Mouse (Mus musculus) midbrain, embryonic 11.5 days (tissue): ENCODE measurements around the gene Ppp2r3a. TPM values are rescaled to one million over a fixed set of nuclear protein-coding genes. Genes with fewer than 3 reads are reported as not detected.

ENCODE experiments used
- ATAC-seq: fragments of 200-750 bp; cut with Nextera tagmentation; 2 replicates; pipeline ENCODE4 v1.8.0; 2017; ENCODE audit warnings: moderate TSS enrichment, moderate library complexity; ENCODE audit not compliant: low FRiP score
- DNase-seq: peaks from one replicate; pipeline ENCODE4 v3.0.0; 2015; ENCODE audit warnings: low spot score; ENCODE audit errors: missing footprints
- H3K27ac ChIP-seq: fragments of 300-500 bp; sonication (generic); 2 replicates; pipeline ENCODE4 v1.5.1; 2014; ENCODE audit warnings: low read depth, low read length
- H3K27me3 ChIP-seq: fragments of 300-500 bp; sonication (generic); 2 replicates; pipeline ENCODE4 v1.6.1; 2014; ENCODE audit warnings: mild to moderate bottlenecking, low read length, moderate library complexity, mixed read lengths; ENCODE audit not compliant: control insufficient read depth, insufficient read depth
- H3K36me3 ChIP-seq: fragments of 300-500 bp; sonication (generic); 2 replicates; pipeline ENCODE4 v1.6.1; 2014; ENCODE audit warnings: mild to moderate bottlenecking, low read length, moderate library complexity, mixed read lengths; ENCODE audit not compliant: control insufficient read depth, insufficient read depth
- H3K4me1 ChIP-seq: fragments of 300-500 bp; sonication (generic); 2 replicates; pipeline ENCODE4 v1.6.1; 2014; ENCODE audit warnings: low read length; ENCODE audit not compliant: control insufficient read depth, insufficient read depth
- H3K4me2 ChIP-seq: fragments of 300-500 bp; sonication (generic); 2 replicates; pipeline ENCODE4 v1.6.1; 2014; ENCODE audit warnings: mild to moderate bottlenecking, moderate library complexity
- H3K4me3 ChIP-seq: fragments of 300-500 bp; sonication (generic); 2 replicates; pipeline ENCODE4 v1.5.1; 2014; ENCODE audit warnings: low read depth, low read length
- H3K9ac ChIP-seq: fragments of 300-500 bp; sonication (generic); 2 replicates; pipeline ENCODE4 v1.6.1; 2014; ENCODE audit warnings: low read length
- H3K9me3 ChIP-seq: fragments of 300-500 bp; sonication (generic); 2 replicates; pipeline ENCODE4 v1.6.1; 2016; ENCODE audit warnings: low read length; ENCODE audit not compliant: control insufficient read depth
- WGBS: fragments of 180-500 bp; shearing (Covaris S2); extraction: QIAGEN DNeasy Blood & Tissue Kit; methylation state at CpG from one replicate; pipeline ENCODE4 v1.1.7; 2014; 5-methylcytosine and 5-hydroxymethylcytosine counted together
- polyA plus RNA-seq: library from polyadenylated mRNA; unstranded; fragments of >200 nt; fragmentation: Nextera tagmentation; extraction: Ambion mirVana; gene quantifications from 2 replicates; pipeline ENCODE4 v1.2.1, GENCODE M21; 2014

Ppp2r3a gene
- polyA plus RNA-seq, 1 experiment from 2014 or later = 15.7 TPM

DNA sequence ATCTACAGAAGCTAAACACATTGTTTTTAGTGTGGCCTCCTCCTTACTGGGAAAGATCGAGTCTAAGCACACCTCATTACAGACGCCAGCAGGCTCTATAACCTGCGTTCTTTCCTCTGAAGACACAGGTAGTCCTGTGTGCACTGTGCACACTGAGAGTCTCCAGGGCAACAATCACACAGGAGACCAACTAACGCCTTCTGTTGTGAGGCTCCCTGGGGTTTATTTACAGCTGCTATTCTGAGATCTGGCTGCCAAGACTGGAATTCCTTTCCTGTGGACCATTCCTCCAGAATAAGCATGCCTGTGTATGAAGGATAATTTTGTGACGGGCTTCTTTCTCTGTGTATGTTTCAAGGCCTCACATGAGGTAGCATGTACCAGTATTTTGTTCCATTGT is 51.0 kb downstream of the Ppp2r3a start:
- Histone ChIP-seq H3K4me3 (no peak overlapping the region), H3K9ac (no peak overlapping the region), H3K27me3 (no peaks in the 10 kb centered on the region), H3K9me3 (no peaks in the 10 kb centered on the region), H3K4me1 (no peaks in the 10 kb centered on the region; the same call in 1 of the 2 replicates), H3K27ac (no peak overlapping the region), H3K36me3 (no peaks in the 10 kb centered on the region), H3K4me2 (no peak overlapping the region)
- DNase-seq (no peak), ATAC-seq (no peak)
- WGBS = 63% methylated on average over 5 of the region's 5 CpGs

DNA sequence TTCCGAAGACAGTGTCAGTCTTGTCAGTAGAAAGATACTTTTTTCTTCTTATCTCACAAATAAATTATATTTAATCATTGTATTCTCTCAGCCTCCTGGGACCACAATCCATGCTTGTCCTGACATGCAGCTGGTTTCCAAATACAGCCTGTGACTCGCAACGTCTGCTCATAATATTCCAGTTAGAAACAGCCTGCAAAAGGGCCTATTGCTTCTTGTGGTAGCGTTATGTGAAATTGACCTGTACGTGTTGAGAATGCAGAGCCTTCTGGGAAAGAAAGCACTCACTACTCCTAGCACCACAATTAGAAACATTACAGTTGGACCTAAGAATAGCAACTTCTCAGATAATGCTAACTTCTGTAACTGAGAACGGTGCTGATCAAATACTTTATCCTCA is 52.8 kb downstream of the Ppp2r3a start:
- Histone ChIP-seq H3K27ac (no peak overlapping the region), H3K36me3 (no peaks in the 10 kb centered on the region), H3K4me2 (no peak overlapping the region), H3K27me3 (no peaks in the 10 kb centered on the region), H3K9ac (no peak overlapping the region), H3K4me3 (no peak overlapping the region), H3K4me1 (no peaks in the 10 kb centered on the region; the same call in 1 of the 2 replicates), H3K9me3 (no peaks in the 10 kb centered on the region)
- WGBS = 85% methylated on average over 6 of the region's 6 CpGs
- ATAC-seq (no peak), DNase-seq (no peak)

DNA sequence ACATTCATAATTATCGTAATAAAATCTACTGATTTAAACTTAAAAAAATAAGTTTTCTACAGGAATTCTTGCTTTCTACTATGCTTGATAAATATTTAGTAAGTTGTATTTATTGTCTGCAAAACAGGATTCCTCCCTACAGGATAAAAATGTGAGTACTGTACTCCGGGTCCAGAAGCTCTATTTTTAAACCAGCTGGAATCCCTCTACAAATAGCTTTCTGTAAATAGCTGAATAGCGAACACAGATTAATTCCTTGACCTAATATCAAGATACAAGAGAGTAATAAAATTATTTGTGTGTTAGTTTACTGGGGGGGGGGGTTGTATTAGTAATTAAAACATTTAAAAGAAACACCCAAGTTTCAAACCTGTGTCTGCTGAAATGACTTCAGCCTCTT is 53.3 kb downstream of the Ppp2r3a start:
- Histone ChIP-seq H3K4me3 (no peak overlapping the region), H3K4me2 (no peak overlapping the region), H3K27me3 (no peaks in the 10 kb centered on the region), H3K9me3 (no peaks in the 10 kb centered on the region), H3K9ac (no peak overlapping the region), H3K27ac (no peak overlapping the region), H3K4me1 (no peaks in the 10 kb centered on the region; the same call in 1 of the 2 replicates), H3K36me3 (no peaks in the 10 kb centered on the region)
- DNase-seq (no peak), ATAC-seq (no peak)
- WGBS = 91% methylated on average over 3 of the region's 3 CpGs

DNA sequence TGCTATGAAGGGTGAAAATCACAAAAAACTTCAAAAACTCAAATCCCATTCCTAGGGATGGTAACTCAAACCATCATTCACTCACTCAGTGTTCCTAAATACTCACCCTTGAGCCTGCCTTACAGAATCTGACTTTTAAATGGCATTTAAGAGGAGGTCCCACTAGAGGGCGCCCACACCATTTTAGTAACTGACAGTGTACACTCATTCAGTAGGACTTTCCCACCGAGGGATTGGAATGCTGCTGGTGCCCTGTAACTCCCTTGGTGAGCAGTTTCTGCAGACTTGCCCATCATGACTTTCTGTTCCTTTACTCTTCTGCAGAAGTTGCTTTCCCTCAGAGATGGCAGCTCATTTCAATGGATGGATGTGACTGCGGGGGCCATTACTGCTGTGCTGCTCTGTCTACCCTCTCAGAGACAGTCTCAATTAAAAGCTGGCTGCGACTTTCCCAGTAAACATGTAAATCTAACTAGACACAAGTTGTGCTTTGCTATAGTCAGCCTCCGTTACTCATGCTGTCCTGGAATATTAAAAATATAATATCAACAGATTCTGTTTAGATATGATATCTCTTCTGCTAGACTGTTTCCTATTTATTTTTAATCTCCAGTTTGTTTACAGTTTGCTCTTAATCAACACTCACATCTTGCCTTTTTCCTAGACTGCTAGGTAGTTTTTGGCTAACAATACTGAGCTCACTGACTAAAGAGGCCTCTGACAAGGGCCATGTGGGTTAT is 69.5 kb downstream of the Ppp2r3a start:
- ATAC-seq (peak; percentile 46; the same call in 1 of the 2 replicates), DNase-seq (peak; percentile 97)
- Histone ChIP-seq H3K4me1 (no peaks in the 10 kb centered on the region), H3K9ac (no peak overlapping the region), H3K4me2 (no peak overlapping the region), H3K4me3 (no peak overlapping the region), H3K9me3 (no peaks in the 10 kb centered on the region), H3K36me3 (no peaks in the 10 kb centered on the region), H3K27ac (no peak overlapping the region), H3K27me3 (no peaks in the 10 kb centered on the region)
- WGBS = 47% methylated on average over 5 of the region's 5 CpGs

DNA sequence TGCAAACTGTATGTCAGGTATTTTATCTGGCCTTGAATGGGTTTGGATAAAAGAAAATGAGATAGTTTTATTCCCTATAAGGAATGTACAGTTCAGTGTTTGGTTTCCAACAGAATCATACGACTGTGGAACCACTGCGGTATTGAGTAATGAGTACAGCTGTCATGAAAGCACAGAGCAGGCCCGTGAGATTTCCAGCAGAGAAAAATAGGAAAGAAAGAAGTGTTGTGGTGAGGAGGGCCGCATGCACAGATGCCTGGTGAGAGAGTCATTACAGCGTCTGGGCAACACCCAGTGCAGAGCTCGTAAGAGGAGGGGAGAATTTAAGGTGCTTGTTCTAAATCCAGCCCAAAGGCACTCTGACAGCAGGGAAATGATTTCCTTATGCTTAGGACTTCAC is 70.3 kb downstream of the Ppp2r3a start:
- Histone ChIP-seq H3K4me1 (no peaks in the 10 kb centered on the region), H3K27me3 (no peaks in the 10 kb centered on the region), H3K27ac (no peak overlapping the region), H3K36me3 (no peaks in the 10 kb centered on the region), H3K9me3 (no peaks in the 10 kb centered on the region), H3K4me3 (no peak overlapping the region), H3K4me2 (no peak overlapping the region), H3K9ac (no peak overlapping the region)
- WGBS = 84% methylated on average over 6 of the region's 6 CpGs
- ATAC-seq (no peak), DNase-seq (no peak)

DNA sequence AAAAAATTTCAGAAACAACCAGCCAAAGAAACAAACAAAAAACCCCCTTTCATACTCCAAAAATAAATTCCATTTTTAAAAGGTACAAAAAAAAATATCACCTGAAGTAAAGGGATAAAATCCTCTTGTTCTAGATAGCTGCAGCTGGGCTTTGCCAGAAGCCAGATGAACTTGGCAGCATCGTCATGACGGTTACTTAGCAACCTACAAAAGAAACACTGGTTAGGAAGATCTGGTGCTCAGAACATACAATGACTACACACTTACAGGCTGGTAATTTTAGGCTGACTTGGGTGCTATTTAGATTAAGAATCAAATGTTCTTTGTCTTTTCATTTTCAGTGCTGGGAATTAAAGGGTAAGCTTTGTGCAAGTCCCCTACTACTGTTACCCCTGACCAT is 71.4 kb downstream of the Ppp2r3a start:
- no peak for DNase-seq
- no peak overlapping the region for H3K4me2 ChIP-seq
- 88% methylated on average over 2 of the region's 2 CpGs for WGBS
- ATAC-seq = no peak
- H3K27me3 ChIP-seq = no peaks in the 10 kb centered on the region
- no peak overlapping the region for H3K27ac ChIP-seq
- no peak overlapping the region for H3K9ac ChIP-seq
- no peak overlapping the region for H3K4me3 ChIP-seq
- H3K9me3 ChIP-seq = no peaks in the 10 kb centered on the region
- no peaks in the 10 kb centered on the region for H3K4me1 ChIP-seq
- H3K36me3 ChIP-seq = no peaks in the 10 kb centered on the region

DNA sequence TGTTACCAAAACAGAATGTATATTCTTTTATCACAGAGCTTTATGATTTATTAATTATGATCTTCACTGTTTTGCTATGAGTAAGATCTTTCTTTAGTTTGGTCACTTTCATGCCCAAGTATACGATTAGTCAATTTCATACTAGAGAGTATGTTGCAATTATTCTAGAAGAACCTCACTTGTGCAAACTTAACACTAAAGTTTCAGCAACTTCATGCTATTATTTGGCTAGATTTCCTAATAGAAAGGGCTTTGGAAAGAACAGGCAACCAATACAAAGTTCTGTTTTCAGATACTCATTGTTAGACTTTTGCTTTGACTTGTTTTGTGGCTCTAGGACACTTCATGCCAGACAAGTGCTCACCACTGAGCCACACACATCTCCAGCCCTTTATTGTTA is 91.0 kb downstream of the Ppp2r3a start:
- Histone ChIP-seq H3K36me3 (no peaks in the 10 kb centered on the region), H3K4me3 (no peak overlapping the region), H3K27ac (no peak overlapping the region), H3K4me2 (no peak overlapping the region), H3K27me3 (no peaks in the 10 kb centered on the region), H3K9me3 (no peaks in the 10 kb centered on the region), H3K4me1 (no peaks in the 10 kb centered on the region), H3K9ac (no peak overlapping the region)
- ATAC-seq (no peak), DNase-seq (no peak)
- 91% methylated on average over 1 of the region's 1 CpGs for WGBS

DNA sequence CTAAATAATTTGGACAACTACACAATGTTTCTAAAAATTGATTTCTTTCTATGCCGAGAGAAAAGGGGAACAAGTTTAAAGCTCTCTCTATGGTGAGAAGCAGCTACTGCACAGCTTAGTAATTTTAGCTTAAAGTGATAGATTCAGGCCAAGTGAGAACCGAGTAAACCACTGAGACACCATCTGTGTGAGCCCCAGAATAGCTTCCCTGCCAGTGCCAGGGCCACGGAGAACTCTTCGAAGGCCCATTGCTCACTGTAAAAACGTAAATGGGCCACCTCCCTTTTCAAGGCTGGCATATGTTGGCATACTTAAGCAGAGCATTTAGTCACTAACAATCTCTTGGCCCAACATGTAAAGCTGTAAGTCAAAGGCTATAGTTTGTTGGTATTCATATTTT is 91.5 kb downstream of the Ppp2r3a start:
- WGBS = 81% methylated on average over 5 of the region's 5 CpGs
- no peak for ATAC-seq

DNA sequence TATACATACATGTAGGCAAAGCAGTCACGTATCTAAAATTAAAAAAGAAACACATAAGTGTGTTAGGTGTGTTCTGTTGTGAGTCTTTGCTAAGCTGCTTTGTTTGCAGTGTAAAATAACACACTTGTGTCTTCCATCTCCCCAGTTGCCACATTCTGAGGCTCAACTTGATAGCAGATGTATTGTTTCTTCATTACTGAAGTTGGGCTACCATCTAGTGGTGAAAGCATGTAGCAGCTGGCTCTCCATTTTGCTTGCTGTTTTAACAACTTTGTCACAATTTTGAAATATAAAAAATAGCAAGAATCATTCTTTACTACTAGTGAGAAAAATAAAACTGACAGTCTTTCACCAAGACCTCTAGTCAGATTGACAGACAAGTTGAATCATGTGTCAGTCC is 92.2 kb downstream of the Ppp2r3a start:
- no peak overlapping the region for H3K9ac ChIP-seq
- H3K4me1 ChIP-seq = no peaks in the 10 kb centered on the region
- H3K4me3 ChIP-seq = no peak overlapping the region
- 88% methylated on average over 1 of the region's 1 CpGs for WGBS
- no peak overlapping the region for H3K4me2 ChIP-seq
- no peak for ATAC-seq
- H3K9me3 ChIP-seq = no peaks in the 10 kb centered on the region
- no peaks in the 10 kb centered on the region for H3K36me3 ChIP-seq
- DNase-seq = no peak
- no peaks in the 10 kb centered on the region for H3K27me3 ChIP-seq
- no peak overlapping the region for H3K27ac ChIP-seq

More for the DNA sequence above, 91.5 kb downstream of the Ppp2r3a start:
- Histone ChIP-seq H3K36me3 (no peaks in the 10 kb centered on the region), H3K4me3 (no peak overlapping the region), H3K9ac (no peak overlapping the region), H3K27me3 (no peaks in the 10 kb centered on the region), H3K4me2 (no peak overlapping the region), H3K27ac (no peak overlapping the region), H3K4me1 (no peaks in the 10 kb centered on the region), H3K9me3 (no peaks in the 10 kb centered on the region)
- no peak for DNase-seq
